Mouse (Mus musculus) hindlimb bud, embryonic 11.5 days (tissue): ENCODE results near the gene Zbtb48.
A peak's percentile ranks its signal among the peaks of the same experiment; 100 is the strongest.

ENCODE experiments used
- DNase-seq: peaks from one replicate; pipeline ENCODE4 v3.0.0-alpha.2; 2012; ENCODE audit warnings: low read depth, low spot score; ENCODE audit errors: extremely low spot score

Zbtb48 gene

GRCm38 (mm10) chr4:152006137-152006536 is 21.3 kb downstream of the Zbtb48 start:
- no peak for DNase-seq

GRCm38 (mm10) chr4:152002063-152002462 is 25.4 kb downstream of the Zbtb48 start:
- DNase-seq = no peak

GRCm38 (mm10) chr4:152001335-152001734 is 26.1 kb downstream of the Zbtb48 start:
- no peak for DNase-seq

GRCm38 (mm10) chr4:152000906-152001305 is 26.6 kb downstream of the Zbtb48 start:
- no peak for DNase-seq

GRCm38 (mm10) chr4:151999481-151999880 is 28.0 kb downstream of the Zbtb48 start:
- no peak for DNase-seq

GRCm38 (mm10) chr4:151997701-151998100 is 29.8 kb downstream of the Zbtb48 start:
- no peak for DNase-seq

- no peak for DNase-seq
These were observed 30.6 kb downstream of the Zbtb48 start for GRCm38 (mm10) chr4:151996951-151997222.

- DNase-seq = peak; percentile 94
These were observed 31.1 kb downstream of the Zbtb48 start, which contains the start of gene Phf13 for GRCm38 (mm10) chr4:151996173-151996950. Gene Phf13 (minus strand): TSS chr4:151996258.

- no peak for DNase-seq
These were observed 31.9 kb downstream of the Zbtb48 start for GRCm38 (mm10) chr4:151995371-151996172.

- no peak for DNase-seq
These were observed 33.0 kb downstream of the Zbtb48 start for GRCm38 (mm10) chr4:151994228-151995171.

- DNase-seq = no peak
These were observed 34.4 kb downstream of the Zbtb48 start for GRCm38 (mm10) chr4:151993035-151993434.

GRCm38 (mm10) chr4:151992091-151992490 is 35.4 kb downstream of the Zbtb48 start:
- no peak for DNase-seq

- no peak for DNase-seq
These were observed 38.4 kb downstream of the Zbtb48 start for GRCm38 (mm10) chr4:151989110-151989488.

GRCm38 (mm10) chr4:151988342-151989109 is 38.9 kb downstream of the Zbtb48 start, which contains the start of gene Thap3:
Gene Thap3 (minus strand): TSS chr4:151988997.
- DNase-seq = no peak

GRCm38 (mm10) chr4:151988014-151988341 is 39.5 kb downstream of the Zbtb48 start:
- DNase-seq = no peak

- no peak for DNase-seq
These were observed 40.8 kb downstream of the Zbtb48 start for GRCm38 (mm10) chr4:151986650-151987049.

- DNase-seq = no peak
These were observed 41.6 kb downstream of the Zbtb48 start for GRCm38 (mm10) chr4:151985886-151986285.

- no peak for DNase-seq
These were observed 43.9 kb downstream of the Zbtb48 start for GRCm38 (mm10) chr4:151983560-151983959.

GRCm38 (mm10) chr4:151983043-151983442 is 44.4 kb downstream of the Zbtb48 start:
- no peak for DNase-seq

GRCm38 (mm10) chr4:151981363-151981762 is 46.1 kb downstream of the Zbtb48 start:
- no peak for DNase-seq
